8 mouse cellular contexts compared by ENCODE assay signal in the genomic region with DNA sequence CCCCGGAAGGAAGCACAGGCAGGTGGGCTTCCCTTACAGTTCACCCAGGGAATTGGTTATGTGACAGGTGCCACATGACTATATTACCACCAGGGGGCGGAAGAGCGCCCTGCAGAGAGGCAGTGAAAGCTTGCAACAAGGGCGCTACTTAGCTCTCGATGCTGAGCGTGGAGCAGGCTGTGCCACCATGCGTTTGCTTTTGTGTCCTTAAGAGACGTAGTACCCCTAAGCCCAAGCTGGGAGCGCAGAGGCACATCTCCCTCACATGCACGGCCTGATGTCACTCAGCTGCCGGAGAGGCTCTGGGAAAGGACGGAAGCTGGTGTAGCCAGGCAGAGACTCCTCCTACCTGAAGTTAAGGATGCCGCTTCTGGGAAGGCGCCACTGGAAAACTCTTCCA. TPM values are rescaled to one million over a fixed set of nuclear protein-coding genes. Genes with fewer than 3 reads are reported as not detected.
A peak's percentile ranks its signal among the peaks of the same experiment; 100 is the strongest.
DNase-seq lines count a peak whose midpoint lies in the region; ATAC-seq and TF ChIP-seq lines count a peak whose summit lies in the region.

No protein-coding gene starts in this region.

- DNase-seq in CD4-positive helper T cell, adult 2 months (ENCODE audit: low read depth, low spot score) = peak; percentile 77
- DNase-seq in kidney, postnatal 0 days (ENCODE audit: low spot score) = peak; percentile 91
- DNase-seq in natural killer cell, adult 2 months (ENCODE audit: low spot score in 2 of 2) = peak; percentile 39 to 56

- no peak overlapping the region for H3K4me3 ChIP-seq in bone marrow macrophage, adult 2 months (ENCODE audit: insufficient read depth, low read length)
- H3K4me3 ChIP-seq in embryonic facial prominence, embryonic 15.5 days (replicated peaks) = peak overlapping the region; percentile 45
- H3K4me3 ChIP-seq in heart, embryonic 13.5 days = peak overlapping the region; percentile 47
- H3K4me3 ChIP-seq in kidney, postnatal 0 days (replicated peaks; ENCODE audit: low read depth, low read length) = peak overlapping the region; percentile 22
- peak overlapping the region; percentile 31 for H3K4me3 ChIP-seq in liver, embryonic 12.5 days
- peak overlapping the region; percentile 41 for H3K4me3 ChIP-seq in stomach, embryonic 15.5 days (replicated peaks)

- no peak overlapping the region for H3K9ac ChIP-seq in embryonic facial prominence, embryonic 15.5 days
- H3K9ac ChIP-seq in heart, embryonic 13.5 days = peak overlapping the region; percentile 71
- peak overlapping the region; percentile 14; the same call in 1 of the 2 replicates for H3K9ac ChIP-seq in kidney, postnatal 0 days (ENCODE audit: low read depth, low read length)
- H3K9ac ChIP-seq in liver, embryonic 12.5 days = no peak overlapping the region
- H3K9ac ChIP-seq in stomach, embryonic 15.5 days = no peak overlapping the region

- peak overlapping the region; percentile 80 for H3K4me2 ChIP-seq in embryonic facial prominence, embryonic 15.5 days (replicated peaks)
- peak overlapping the region; percentile 72 for H3K4me2 ChIP-seq in heart, embryonic 13.5 days
- peak overlapping the region; percentile 68 for H3K4me2 ChIP-seq in kidney, postnatal 0 days (ENCODE audit: low read length)
- peak overlapping the region; percentile 61 for H3K4me2 ChIP-seq in liver, embryonic 12.5 days
- H3K4me2 ChIP-seq in stomach, embryonic 15.5 days = peak overlapping the region; percentile 86

- H3K36me3 ChIP-seq in embryonic facial prominence, embryonic 15.5 days = no peaks in the 10 kb centered on the region
- no peaks in the 10 kb centered on the region for H3K36me3 ChIP-seq in heart, embryonic 13.5 days
- H3K36me3 ChIP-seq in kidney, postnatal 0 days (ENCODE audit: insufficient read depth, low read length) = no peaks in the 10 kb centered on the region
- H3K36me3 ChIP-seq in liver, embryonic 12.5 days = peaks cover 7% of the 10 kb centered on the region; the same call in 1 of the 2 replicates
- H3K36me3 ChIP-seq in stomach, embryonic 15.5 days = no peaks in the 10 kb centered on the region

- no peak overlapping the region for H3K27ac ChIP-seq in bone marrow macrophage, adult 2 months (ENCODE audit: insufficient read depth, low read depth, low read length)
- no peak overlapping the region for H3K27ac ChIP-seq in embryonic facial prominence, embryonic 15.5 days (replicated peaks)
- H3K27ac ChIP-seq in heart, embryonic 13.5 days (replicated peaks) = no peak overlapping the region
- H3K27ac ChIP-seq in kidney, postnatal 0 days = no peak overlapping the region
- no peak overlapping the region for H3K27ac ChIP-seq in liver, embryonic 12.5 days
- H3K27ac ChIP-seq in stomach, embryonic 15.5 days = no peak overlapping the region

- peak; percentile 26; the same call in 1 of the 2 replicates for ATAC-seq in embryonic facial prominence, embryonic 15.5 days (ENCODE audit: insufficient number of reproducible peaks, low FRiP score, low TSS enrichment, low read depth)
- ATAC-seq in heart, embryonic 13.5 days (ENCODE audit: extremely low read depth, insufficient number of reproducible peaks, low FRiP score, low TSS enrichment) = no peak
- ATAC-seq in kidney, postnatal 0 days (replicated peaks; ENCODE audit: low FRiP score, low read depth) = 0 out of 2 replicates have a peak, but pooled peaks have one; percentile 4
- ATAC-seq in liver, embryonic 12.5 days = no peak
- no peak; the same call in 1 of the 2 replicates for ATAC-seq in stomach, embryonic 15.5 days (ENCODE audit: insufficient read depth, low FRiP score, low read depth)

- H3K4me1 ChIP-seq in bone marrow macrophage, adult 2 months (ENCODE audit: control insufficient read depth, insufficient read depth, low read length) = peaks cover 10% of the 10 kb centered on the region
- H3K4me1 ChIP-seq in embryonic facial prominence, embryonic 15.5 days = peaks cover 24% of the 10 kb centered on the region
- peaks cover 30% of the 10 kb centered on the region for H3K4me1 ChIP-seq in heart, embryonic 13.5 days
- no peaks in the 10 kb centered on the region for H3K4me1 ChIP-seq in kidney, postnatal 0 days (replicated peaks; ENCODE audit: insufficient read depth, low read length)
- H3K4me1 ChIP-seq in liver, embryonic 12.5 days = no peaks in the 10 kb centered on the region; the same call in 1 of the 2 replicates
- peaks cover 2% of the 10 kb centered on the region; the same call in 1 of the 2 replicates for H3K4me1 ChIP-seq in stomach, embryonic 15.5 days

- peak; percentile 78 for TF ChIP-seq CTCF in bone marrow macrophage, adult 2 months (IDR thresholded peaks at IDR 0.05; ENCODE audit: low read depth, low read length)
- TF ChIP-seq CTCF in kidney, postnatal 0 days (IDR thresholded peaks at IDR 0.05; ENCODE audit: low read depth) = peak; percentile 99

- WGBS in embryonic facial prominence, embryonic 15.5 days = 2% methylated on average over 14 of the region's 14 CpGs
- WGBS in heart, embryonic 13.5 days = 2% methylated on average over 14 of the region's 14 CpGs
- 1% methylated on average over 14 of the region's 14 CpGs for WGBS in kidney, postnatal 0 days
- 18% methylated on average over 14 of the region's 14 CpGs for WGBS in liver, embryonic 12.5 days (ENCODE audit: insufficient replicate concordance)
- 5% methylated on average over 14 of the region's 14 CpGs for WGBS in stomach, embryonic 15.5 days

- no peak for TF ChIP-seq POLR2A in bone marrow macrophage, adult 2 months (IDR thresholded peaks at IDR 0.05; ENCODE audit: borderline replicate concordance, low read depth, low read length)

- no peaks in the 10 kb centered on the region for H3K27me3 ChIP-seq in embryonic facial prominence, embryonic 15.5 days
- no peaks in the 10 kb centered on the region for H3K27me3 ChIP-seq in heart, embryonic 13.5 days (replicated peaks)
- H3K27me3 ChIP-seq in kidney, postnatal 0 days (ENCODE audit: insufficient read depth, low read length) = no peaks in the 10 kb centered on the region
- 0 out of 2 replicates have a peak, but pooled peaks cover under 1% of the 10 kb centered on the region for H3K27me3 ChIP-seq in liver, embryonic 12.5 days (replicated peaks)
- no peaks in the 10 kb centered on the region for H3K27me3 ChIP-seq in stomach, embryonic 15.5 days (replicated peaks)

- H3K9me3 ChIP-seq in embryonic facial prominence, embryonic 15.5 days (replicated peaks) = no peaks in the 10 kb centered on the region
- peaks cover 4% of the 10 kb centered on the region for H3K9me3 ChIP-seq in heart, embryonic 13.5 days
- no peaks in the 10 kb centered on the region for H3K9me3 ChIP-seq in kidney, postnatal 0 days (replicated peaks; ENCODE audit: low read length)
- H3K9me3 ChIP-seq in liver, embryonic 12.5 days (replicated peaks) = no peaks in the 10 kb centered on the region
- H3K9me3 ChIP-seq in stomach, embryonic 15.5 days = no peaks in the 10 kb centered on the region

RNA-seq across cellular contexts. Expression of gene Pstpip1, which starts 28.8 kb away (rescaled TPM):
- polyA plus RNA-seq in bone marrow macrophage, adult 2 months (2012; ENCODE audit: insufficient read depth, insufficient read length, missing spikeins) = 163 and 182 TPM in 2 replicates
- 4.6 and 4.8 TPM in 2 replicates for polyA plus RNA-seq in embryonic facial prominence, embryonic 15.5 days (2015; fragmentation: Nextera tagmentation; extraction: Ambion mirVana)
- polyA plus RNA-seq in heart, embryonic 13.5 days (2015; fragmentation: Nextera tagmentation; extraction: Ambion mirVana) = 0.55 and 1.4 TPM in 2 replicates
- 1.1 and 1.3 TPM in 2 replicates for polyA plus RNA-seq in kidney, postnatal 0 days (2015; fragmentation: Nextera tagmentation; extraction: Ambion mirVana)
- polyA plus RNA-seq in liver, embryonic 12.5 days (2016; fragmentation: Nextera tagmentation; extraction: Ambion mirVana) = 3.2 and 3.7 TPM in 2 replicates
- polyA plus RNA-seq in stomach, embryonic 15.5 days (2015; fragmentation: Nextera tagmentation; extraction: Ambion mirVana) = 2.2 and 2.4 TPM in 2 replicates

RNA-seq across cellular contexts. Expression of gene Tspan3, which starts 46.7 kb away (rescaled TPM):
- polyA plus RNA-seq in bone marrow macrophage, adult 2 months (2012; ENCODE audit: insufficient read depth, insufficient read length, missing spikeins) = 57.9 and 64.3 TPM in 2 replicates
- polyA plus RNA-seq in embryonic facial prominence, embryonic 15.5 days (2015; fragmentation: Nextera tagmentation; extraction: Ambion mirVana) = 495 and 497 TPM in 2 replicates
- 400 and 449 TPM in 2 replicates for polyA plus RNA-seq in heart, embryonic 13.5 days (2015; fragmentation: Nextera tagmentation; extraction: Ambion mirVana)
- 452 and 462 TPM in 2 replicates for polyA plus RNA-seq in kidney, postnatal 0 days (2015; fragmentation: Nextera tagmentation; extraction: Ambion mirVana)
- polyA plus RNA-seq in liver, embryonic 12.5 days (2016; fragmentation: Nextera tagmentation; extraction: Ambion mirVana) = 70.5 and 70.6 TPM in 2 replicates
- polyA plus RNA-seq in stomach, embryonic 15.5 days (2015; fragmentation: Nextera tagmentation; extraction: Ambion mirVana) = 409 and 422 TPM in 2 replicates

Comparison
In these comparisons a context has a peak if more than half of its experiments do, and no peak if none do; other contexts are left out.
1. ATAC-seq: peak in embryonic facial prominence, embryonic 15.5 days (single experiment) and kidney, postnatal 0 days (single experiment); none in heart, embryonic 13.5 days (single experiment), liver, embryonic 12.5 days (single experiment) and stomach, embryonic 15.5 days (single experiment).
2. H3K9ac ChIP-seq: peak in heart, embryonic 13.5 days (single experiment) and kidney, postnatal 0 days (single experiment); none in embryonic facial prominence, embryonic 15.5 days (single experiment), liver, embryonic 12.5 days (single experiment) and stomach, embryonic 15.5 days (single experiment).
3. RNA of gene Pstpip1, which starts 28.8 kb away (polyA plus RNA-seq): 163 to 182 TPM in bone marrow macrophage, adult 2 months; 4.6 to 4.8 TPM in embryonic facial prominence, embryonic 15.5 days, 3.2 to 3.7 TPM in liver, embryonic 12.5 days, 2.2 to 2.4 TPM in stomach, embryonic 15.5 days, 0.55 to 1.4 TPM in heart, embryonic 13.5 days and 1.1 to 1.3 TPM in kidney, postnatal 0 days; every median in the first group is over 10 times any median in the second.
4. Peak in every context shown above with its lines, with median percentiles within 50 percentile points of each other: DNase-seq and H3K4me2 ChIP-seq.